Mouse (Mus musculus): ENCODE results near the gene Htra3.

DNA sequence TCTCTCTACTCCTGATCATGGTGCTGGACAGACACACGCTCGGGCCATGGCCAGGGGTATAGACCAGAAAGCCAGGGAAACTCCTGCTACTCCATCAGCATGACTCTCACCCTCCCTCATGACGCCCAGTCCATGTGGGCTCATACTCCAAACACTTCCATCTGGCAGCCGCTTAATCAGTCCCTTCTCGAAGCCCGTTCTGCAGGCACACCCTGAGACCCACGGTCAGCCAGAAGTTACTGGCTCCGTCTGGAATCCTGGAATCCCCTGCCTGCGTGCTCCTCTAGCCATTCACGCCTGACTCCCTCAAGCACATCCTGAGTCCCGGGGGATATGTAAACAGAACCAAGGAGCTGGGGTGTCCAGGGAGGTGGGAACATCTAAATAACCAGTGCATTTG is 11.7 kb upstream of the Htra3 start:
- TF ChIP-seq CTCF (conservative IDR thresholded peaks at IDR 0.05; ENCODE audit: insufficient read depth, insufficient read length, low read depth, low read length) (no peak), POLR2A (IDR thresholded peaks at IDR 0.05; ENCODE audit: low read depth, low read length) (no peak)
